Comparison of ENCODE assay signal across 17 mouse cellular contexts in the genomic region with DNA sequence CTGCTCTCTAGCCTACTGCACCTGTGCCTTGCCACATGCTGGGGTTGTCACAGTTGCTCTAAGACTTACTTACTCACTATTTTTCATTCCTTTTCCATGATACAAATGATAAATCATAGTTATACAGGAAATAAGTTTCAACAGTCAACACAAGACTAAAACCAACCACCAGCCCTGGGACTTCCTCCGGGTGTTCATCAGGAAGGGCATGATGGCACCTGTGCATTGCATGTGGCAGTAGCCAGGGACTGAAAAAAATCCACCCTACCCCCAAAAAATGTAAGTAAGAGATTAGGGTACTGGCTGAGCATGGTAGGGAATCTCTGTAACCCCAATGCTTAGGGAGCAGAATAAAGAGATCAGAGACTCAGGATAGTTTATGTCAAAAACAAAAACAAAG. TPM values are rescaled to one million over a fixed set of nuclear protein-coding genes. Genes with fewer than 3 reads are reported as not detected.
"Had no signal": no experiment of that assay in that cellular context is flagged by ENCODE, and none has a peak within 500 bp of the region (broad histone marks: within the 10 kb centered on the region; RNA-seq: fewer than 3 reads in every experiment).

No protein-coding gene starts in this region.

- H3K36me3 ChIP-seq: limb, embryonic 12.5 days; limb, embryonic 15.5 days had no signal

- ATAC-seq: liver, postnatal 0 days; lung, postnatal 0 days had no signal

- H3K27me3 ChIP-seq: limb, embryonic 12.5 days; limb, embryonic 15.5 days had no signal

- DNase-seq: kidney, adult 18-20 months; kidney, adult 9 months; kidney, postnatal 25 days; left cerebral cortex, postnatal 4 days; liver, postnatal 0 days; lung, embryonic 14.5 days; lung, postnatal 36 days; midbrain, embryonic 14.5 days had no signal

RNA-seq across cellular contexts. Expression of a gene that starts 20.0 kb away (rescaled TPM):
- total RNA-seq: layer of hippocampus, postnatal 10 days; left cerebral cortex, postnatal 4 days had no signal

RNA-seq across cellular contexts. Expression of a gene that starts 59.5 kb away (rescaled TPM):
- total RNA-seq: layer of hippocampus, adult 2 months; layer of hippocampus, postnatal 10 days; left cerebral cortex, adult 8-10 months; left cerebral cortex, postnatal 14 days; left cerebral cortex, postnatal 4 days; megakaryocyte-erythroid progenitor cell, adult 5-6 weeks; midbrain, postnatal 0 days had no signal
